Mouse (Mus musculus): ENCODE measurements around the gene Tgoln1. TPM values are rescaled to one million over a fixed set of nuclear protein-coding genes. Genes with fewer than 3 reads are reported as not detected.
A peak's percentile ranks its signal among the peaks of the same experiment; 100 is the strongest.

Tgoln1 gene
- polyA plus RNA-seq (2015; fragmentation: Nextera tagmentation; extraction: Ambion mirVana): 133 and 136 TPM in 2 replicates

- peak within 1 kb of the TSS; percentile 73 for H3K4me3 ChIP-seq (ENCODE audit: low read depth, low read length)
- H3K4me2 ChIP-seq (replicated peaks; ENCODE audit: low read depth): peak within 1 kb of the TSS; percentile 71
- H3K27ac ChIP-seq (ENCODE audit: low read depth, low read length): peak within 1 kb of the TSS; percentile 93
- no peaks in the 10 kb centered on the region for H3K4me1 ChIP-seq (replicated peaks; ENCODE audit: control insufficient read depth, insufficient read depth, low read length)
- H3K9me3 ChIP-seq (ENCODE audit: control insufficient read depth): no peaks in the 10 kb centered on the region
- peak within 1 kb of the TSS; percentile 70 for H3K9ac ChIP-seq (ENCODE audit: low read depth, low read length)
- peaks cover 16% of the 10 kb centered on the region; the same call in 1 of the 2 replicates for H3K36me3 ChIP-seq (ENCODE audit: control insufficient read depth, insufficient read depth)
- no peaks in the 10 kb centered on the region for H3K27me3 ChIP-seq (replicated peaks; ENCODE audit: control insufficient read depth, insufficient read depth, low read length)
- 0% methylated on average over 38 of the region's 41 CpGs for WGBS
- ATAC-seq: peak; percentile 86
- TF ChIP-seq CTCF (IDR thresholded peaks at IDR 0.05; ENCODE audit: low read depth): 0 out of 2 replicates have a peak, but pooled peaks have one; percentile 9
Measured at GRCm38 (mm10) chr6:72616643-72617288, at the start of gene Tgoln1. TSS of gene Tgoln1 (minus strand) at chr6:72617000.

- WGBS: 33% methylated on average over 8 of the region's 8 CpGs
- no peaks in the 10 kb centered on the region for H3K36me3 ChIP-seq (ENCODE audit: control insufficient read depth, insufficient read depth)
- no peak overlapping the region for H3K27ac ChIP-seq (ENCODE audit: low read depth, low read length)
- peaks cover 4% of the 10 kb centered on the region; the same call in 1 of the 2 replicates for H3K4me1 ChIP-seq (replicated peaks; ENCODE audit: control insufficient read depth, insufficient read depth, low read length)
- H3K9me3 ChIP-seq (ENCODE audit: control insufficient read depth): no peaks in the 10 kb centered on the region
- no peak overlapping the region for H3K4me2 ChIP-seq (replicated peaks; ENCODE audit: low read depth)
- ATAC-seq: no peak
- no peaks in the 10 kb centered on the region for H3K27me3 ChIP-seq (replicated peaks; ENCODE audit: control insufficient read depth, insufficient read depth, low read length)
- no peak for TF ChIP-seq CTCF (IDR thresholded peaks at IDR 0.05; ENCODE audit: low read depth)
- no peak overlapping the region for H3K4me3 ChIP-seq (ENCODE audit: low read depth, low read length)
- no peak overlapping the region for H3K9ac ChIP-seq (ENCODE audit: low read depth, low read length)
Measured at GRCm38 (mm10) chr6:72664290-72664689, 47.5 kb upstream of the Tgoln1 start.

- Histone ChIP-seq H3K36me3 (ENCODE audit: control insufficient read depth, insufficient read depth) (no peaks in the 10 kb centered on the region), H3K4me3 (ENCODE audit: low read depth, low read length) (no peak overlapping the region), H3K9me3 (ENCODE audit: control insufficient read depth) (no peaks in the 10 kb centered on the region), H3K9ac (ENCODE audit: low read depth, low read length) (no peak overlapping the region), H3K27me3 (replicated peaks; ENCODE audit: control insufficient read depth, insufficient read depth, low read length) (no peaks in the 10 kb centered on the region), H3K4me2 (replicated peaks; ENCODE audit: low read depth) (no peak overlapping the region), H3K4me1 (replicated peaks; ENCODE audit: control insufficient read depth, insufficient read depth, low read length) (peaks cover 4% of the 10 kb centered on the region; the same call in 1 of the 2 replicates), H3K27ac (ENCODE audit: low read depth, low read length) (no peak overlapping the region)
- no peak for ATAC-seq
- WGBS: 16% methylated on average over 1 of the region's 1 CpGs
- peak; percentile 48; the same call in 1 of the 2 replicates for TF ChIP-seq CTCF (IDR thresholded peaks at IDR 0.05; ENCODE audit: low read depth)
Measured at GRCm38 (mm10) chr6:72663000-72663399, 46.2 kb upstream of the Tgoln1 start.

- Histone ChIP-seq H3K4me3 (ENCODE audit: low read depth, low read length) (no peak overlapping the region), H3K4me2 (replicated peaks; ENCODE audit: low read depth) (no peak overlapping the region), H3K9ac (ENCODE audit: low read depth, low read length) (no peak overlapping the region), H3K27me3 (replicated peaks; ENCODE audit: control insufficient read depth, insufficient read depth, low read length) (no peaks in the 10 kb centered on the region), H3K9me3 (ENCODE audit: control insufficient read depth) (no peaks in the 10 kb centered on the region), H3K36me3 (ENCODE audit: control insufficient read depth, insufficient read depth) (no peaks in the 10 kb centered on the region), H3K27ac (ENCODE audit: low read depth, low read length) (no peak overlapping the region), H3K4me1 (replicated peaks; ENCODE audit: control insufficient read depth, insufficient read depth, low read length) (peaks cover 8% of the 10 kb centered on the region; the same call in 1 of the 2 replicates)
- TF ChIP-seq CTCF (IDR thresholded peaks at IDR 0.05; ENCODE audit: low read depth): no peak
- peak; percentile 5; the same call in 1 of the 2 replicates for ATAC-seq
- 74% methylated on average over 6 of the region's 6 CpGs for WGBS
Measured at GRCm38 (mm10) chr6:72660391-72660720, 43.6 kb upstream of the Tgoln1 start.

GRCm38 (mm10) chr6:72659717-72660390, 43.1 kb upstream of the Tgoln1 start:
- H3K4me2 ChIP-seq (replicated peaks; ENCODE audit: low read depth): no peak overlapping the region
- WGBS: 46% methylated on average over 8 of the region's 8 CpGs
- no peak overlapping the region for H3K9ac ChIP-seq (ENCODE audit: low read depth, low read length)
- H3K9me3 ChIP-seq (ENCODE audit: control insufficient read depth): no peaks in the 10 kb centered on the region
- H3K4me3 ChIP-seq (ENCODE audit: low read depth, low read length): no peak overlapping the region
- peaks cover 8% of the 10 kb centered on the region; the same call in 1 of the 2 replicates for H3K4me1 ChIP-seq (replicated peaks; ENCODE audit: control insufficient read depth, insufficient read depth, low read length)
- no peak for TF ChIP-seq CTCF (IDR thresholded peaks at IDR 0.05; ENCODE audit: low read depth)
- H3K27me3 ChIP-seq (replicated peaks; ENCODE audit: control insufficient read depth, insufficient read depth, low read length): no peaks in the 10 kb centered on the region
- no peak overlapping the region for H3K27ac ChIP-seq (ENCODE audit: low read depth, low read length)
- peak; percentile 26; the same call in 1 of the 2 replicates for ATAC-seq
- H3K36me3 ChIP-seq (ENCODE audit: control insufficient read depth, insufficient read depth): no peaks in the 10 kb centered on the region

- Histone ChIP-seq H3K27me3 (replicated peaks; ENCODE audit: control insufficient read depth, insufficient read depth, low read length) (no peaks in the 10 kb centered on the region), H3K9ac (ENCODE audit: low read depth, low read length) (no peak overlapping the region), H3K27ac (ENCODE audit: low read depth, low read length) (no peak overlapping the region), H3K4me1 (replicated peaks; ENCODE audit: control insufficient read depth, insufficient read depth, low read length) (peaks cover 8% of the 10 kb centered on the region; the same call in 1 of the 2 replicates), H3K4me2 (replicated peaks; ENCODE audit: low read depth) (no peak overlapping the region), H3K4me3 (ENCODE audit: low read depth, low read length) (no peak overlapping the region), H3K9me3 (ENCODE audit: control insufficient read depth) (no peaks in the 10 kb centered on the region), H3K36me3 (ENCODE audit: control insufficient read depth, insufficient read depth) (no peaks in the 10 kb centered on the region)
- WGBS: 52% methylated on average over 3 of the region's 3 CpGs
- peak; percentile 74 for TF ChIP-seq CTCF (IDR thresholded peaks at IDR 0.05; ENCODE audit: low read depth)
- ATAC-seq: no peak
Measured at GRCm38 (mm10) chr6:72658006-72658405, 41.2 kb upstream of the Tgoln1 start.
